Mouse (Mus musculus) embryo, embryonic 11 days (tissue): ENCODE results near the gene Akap6.

Source experiments
- DNase-seq: peaks from one replicate; pipeline ENCODE4 v3.0.0-alpha.2; 2015

The Akap6 gene

GRCm38 (mm10) chr12:53168189-53169003 is 469.2 kb downstream of the Akap6 start:
- no peak for DNase-seq

GRCm38 (mm10) chr12:53191435-53191834 is 492.3 kb downstream of the Akap6 start:
- DNase-seq, result no peak

GRCm38 (mm10) chr12:53193664-53194063 is 494.5 kb downstream of the Akap6 start:
- DNase-seq, result no peak
